Mouse (Mus musculus): Measurements from ENCODE around the gene Gm10053. TPM values are rescaled to one million over a fixed set of nuclear protein-coding genes. Genes with fewer than 3 reads are reported as not detected.

Gene Gm10053
- polyA plus RNA-seq, 1 experiment from 2014 or later = 231 TPM

DNA sequence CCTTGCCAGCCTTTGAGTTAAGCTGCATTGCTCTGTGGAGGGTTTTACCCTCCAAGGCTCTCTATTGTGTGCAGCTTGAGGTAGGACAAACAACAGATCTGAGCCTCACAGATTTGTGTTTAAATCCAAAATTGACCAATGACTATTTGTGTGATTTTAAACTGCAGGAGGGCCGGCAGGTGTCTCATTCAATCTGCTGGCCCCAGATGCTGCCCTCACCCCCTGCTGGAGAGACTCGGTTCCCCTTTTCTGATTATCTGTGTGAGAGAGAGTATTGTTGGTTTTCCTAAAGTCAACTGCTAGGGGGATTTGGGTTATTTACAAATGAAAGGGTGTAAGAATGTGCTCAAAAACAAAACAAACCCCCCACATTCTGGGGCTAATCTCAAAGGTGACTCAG lies 26.8 kb downstream of the Gm10053 start:
- 0% methylated on average over 2 of the region's 2 CpGs for WGBS (ENCODE audit: insufficient replicate concordance)
- peaks cover 14% of the 10 kb centered on the region; the same call in 1 of the 2 replicates for H3K4me1 ChIP-seq
- no peak overlapping the region for H3K4me3 ChIP-seq
- no peak overlapping the region for H3K9ac ChIP-seq
- ATAC-seq = no peak
- no peaks in the 10 kb centered on the region for H3K9me3 ChIP-seq (replicated peaks)
- peaks cover 77% of the 10 kb centered on the region for H3K27me3 ChIP-seq (replicated peaks)
- H3K36me3 ChIP-seq = no peaks in the 10 kb centered on the region
- H3K4me2 ChIP-seq = no peak overlapping the region
- no peak overlapping the region for H3K27ac ChIP-seq

DNA sequence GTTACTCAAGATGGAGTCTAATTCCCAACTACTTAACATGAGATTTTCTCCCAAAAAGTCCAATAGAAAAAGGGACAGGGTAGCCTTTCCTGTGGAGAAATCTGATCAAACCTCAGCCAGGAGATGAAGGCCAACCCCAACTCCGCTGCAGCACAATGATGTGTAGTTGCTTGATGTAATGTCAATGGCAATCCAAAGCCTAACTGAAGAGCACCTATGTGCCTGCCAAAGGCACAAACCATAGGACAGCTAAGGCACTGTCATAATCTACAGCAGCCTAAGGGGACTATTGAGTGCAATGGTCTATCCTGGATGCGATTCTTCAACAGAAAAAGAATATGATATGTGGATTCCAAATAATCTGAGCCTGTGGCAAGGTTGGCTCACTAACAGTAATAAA lies 27.3 kb downstream of the Gm10053 start:
- no peak for ATAC-seq
- H3K4me2 ChIP-seq = no peak overlapping the region
- no peak overlapping the region for H3K9ac ChIP-seq
- H3K4me1 ChIP-seq = peaks cover 14% of the 10 kb centered on the region; the same call in 1 of the 2 replicates
- H3K27ac ChIP-seq = no peak overlapping the region
- H3K4me3 ChIP-seq = no peak overlapping the region
- H3K27me3 ChIP-seq (replicated peaks) = peaks cover 71% of the 10 kb centered on the region
- 30% methylated on average over 2 of the region's 2 CpGs for WGBS (ENCODE audit: insufficient replicate concordance)
- H3K36me3 ChIP-seq = no peaks in the 10 kb centered on the region
- no peaks in the 10 kb centered on the region for H3K9me3 ChIP-seq (replicated peaks)

DNA sequence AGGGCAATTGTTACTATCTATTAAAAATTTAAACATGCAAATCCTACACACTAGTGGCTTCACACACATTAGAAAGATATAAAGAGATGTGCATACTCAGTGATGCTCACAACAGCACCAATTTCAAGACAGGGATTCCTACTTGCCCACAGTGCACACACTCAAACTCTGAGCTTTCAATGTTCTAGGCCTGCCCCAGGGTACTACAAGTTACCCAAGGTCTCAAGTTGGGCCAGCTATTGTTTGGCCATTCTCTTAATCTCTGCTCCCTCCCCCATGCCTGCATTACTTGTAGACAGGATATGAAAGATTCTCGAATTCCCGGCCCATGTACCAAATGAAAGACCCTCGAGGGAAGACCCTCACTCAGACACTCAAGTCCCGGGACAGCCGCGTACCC lies 32.2 kb downstream of the Gm10053 start:
- H3K4me3 ChIP-seq = no peak overlapping the region
- no peak for ATAC-seq
- peaks cover 24% of the 10 kb centered on the region for H3K27me3 ChIP-seq (replicated peaks)
- H3K9ac ChIP-seq = no peak overlapping the region
- no peaks in the 10 kb centered on the region for H3K36me3 ChIP-seq
- no peak overlapping the region for H3K27ac ChIP-seq
- H3K9me3 ChIP-seq (replicated peaks) = no peaks in the 10 kb centered on the region
- H3K4me2 ChIP-seq = no peak overlapping the region
- WGBS (ENCODE audit: insufficient replicate concordance) = 64% methylated on average over 6 of the region's 6 CpGs
- H3K4me1 ChIP-seq = no peaks in the 10 kb centered on the region

DNA sequence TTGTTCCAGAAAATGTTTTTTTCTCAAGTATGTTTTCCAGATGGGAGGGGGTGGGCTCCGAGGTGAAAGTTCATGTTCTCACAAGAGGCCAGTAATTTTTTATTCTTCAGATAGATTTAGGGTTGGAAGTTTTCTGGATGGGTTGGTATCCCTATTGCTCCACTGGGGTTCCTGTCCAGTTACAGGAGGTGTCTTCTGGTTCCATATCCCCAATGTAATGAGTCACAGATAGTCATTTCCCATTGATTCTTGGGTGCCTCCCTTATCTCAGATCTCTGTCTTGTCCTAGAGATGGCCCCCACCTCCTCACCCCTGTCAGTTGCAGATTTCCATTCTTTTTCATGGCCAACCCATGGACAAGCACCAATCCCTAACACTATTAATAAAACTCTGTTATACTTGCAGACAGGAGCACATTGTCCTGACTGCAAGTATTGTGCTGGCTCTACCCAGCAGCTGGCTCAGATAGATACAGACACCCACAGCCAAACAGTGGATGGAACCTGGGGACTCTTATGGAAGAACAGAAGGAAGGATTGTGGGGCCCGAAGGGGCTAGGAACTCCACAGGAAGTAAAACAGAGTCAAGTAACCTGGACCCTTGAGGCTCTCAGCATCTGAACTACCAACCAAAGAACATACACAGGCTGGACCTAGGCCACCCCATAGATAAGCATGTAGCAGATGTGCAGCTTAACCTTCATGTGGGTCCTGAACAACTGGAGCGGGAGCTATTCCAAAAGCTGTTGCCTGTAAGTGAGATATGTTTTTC lies 33.1 kb downstream of the Gm10053 start:
- Histone ChIP-seq H3K9ac (no peak overlapping the region), H3K4me3 (no peak overlapping the region), H3K27ac (no peak overlapping the region), H3K27me3 (replicated peaks) (peaks cover 15% of the 10 kb centered on the region), H3K4me2 (no peak overlapping the region), H3K9me3 (replicated peaks) (no peaks in the 10 kb centered on the region), H3K36me3 (no peaks in the 10 kb centered on the region), H3K4me1 (no peaks in the 10 kb centered on the region)
- no peak for ATAC-seq
- 64% methylated on average over 3 of the region's 3 CpGs for WGBS (ENCODE audit: insufficient replicate concordance)

DNA sequence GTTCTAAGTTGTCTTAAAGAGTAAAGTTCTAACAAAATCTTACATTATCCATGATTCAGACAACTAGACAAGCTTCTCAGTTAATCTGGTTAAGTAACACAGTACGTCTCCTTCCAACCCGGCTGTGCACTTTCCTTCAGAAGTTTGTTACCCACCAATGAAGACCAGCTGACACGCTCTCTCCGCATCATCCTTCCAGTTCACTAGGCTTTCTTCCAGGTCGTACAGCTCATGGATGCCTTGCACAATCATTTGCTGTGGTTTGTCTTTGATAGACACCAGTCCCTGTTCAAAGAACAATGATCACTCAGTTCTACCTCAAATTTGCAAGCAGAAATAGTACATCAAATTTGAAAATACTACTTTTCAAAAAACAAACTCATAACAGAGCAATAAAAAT lies 45.4 kb downstream of the Gm10053 start:
- Histone ChIP-seq H3K4me1 (no peaks in the 10 kb centered on the region), H3K4me2 (no peak overlapping the region), H3K36me3 (peaks cover 39% of the 10 kb centered on the region), H3K4me3 (no peak overlapping the region), H3K9me3 (replicated peaks) (no peaks in the 10 kb centered on the region), H3K9ac (no peak overlapping the region), H3K27me3 (replicated peaks) (no peaks in the 10 kb centered on the region), H3K27ac (no peak overlapping the region)
- WGBS (ENCODE audit: insufficient replicate concordance) = 81% methylated on average over 5 of the region's 5 CpGs
- no peak for ATAC-seq

Other genes with a start within 250 kb of the Gm10053 start
- 0.25 and 0.32 TPM in 2 replicates for gene Tmem252, start 201.7 kb upstream of the Gm10053 start, polyA plus RNA-seq (2016; fragmentation: Nextera tagmentation; extraction: Ambion mirVana)
- 0.39 and 0.62 TPM in 2 replicates for gene Pgm5, start 13.8 kb upstream of the Gm10053 start, polyA plus RNA-seq (2016; fragmentation: Nextera tagmentation; extraction: Ambion mirVana)
- not detected in 2 replicates for gene Foxd4, start 25.5 kb downstream of the Gm10053 start, polyA plus RNA-seq (2016; fragmentation: Nextera tagmentation; extraction: Ambion mirVana)
- gene Cbwd1, start 85.9 kb downstream of the Gm10053 start, polyA plus RNA-seq (2016; fragmentation: Nextera tagmentation; extraction: Ambion mirVana) = 14.4 and 16.9 TPM in 2 replicates
- gene Dock8, start 123.8 kb downstream of the Gm10053 start, polyA plus RNA-seq (2016; fragmentation: Nextera tagmentation; extraction: Ambion mirVana) = 10.6 and 11.0 TPM in 2 replicates